In the genomic region with DNA sequence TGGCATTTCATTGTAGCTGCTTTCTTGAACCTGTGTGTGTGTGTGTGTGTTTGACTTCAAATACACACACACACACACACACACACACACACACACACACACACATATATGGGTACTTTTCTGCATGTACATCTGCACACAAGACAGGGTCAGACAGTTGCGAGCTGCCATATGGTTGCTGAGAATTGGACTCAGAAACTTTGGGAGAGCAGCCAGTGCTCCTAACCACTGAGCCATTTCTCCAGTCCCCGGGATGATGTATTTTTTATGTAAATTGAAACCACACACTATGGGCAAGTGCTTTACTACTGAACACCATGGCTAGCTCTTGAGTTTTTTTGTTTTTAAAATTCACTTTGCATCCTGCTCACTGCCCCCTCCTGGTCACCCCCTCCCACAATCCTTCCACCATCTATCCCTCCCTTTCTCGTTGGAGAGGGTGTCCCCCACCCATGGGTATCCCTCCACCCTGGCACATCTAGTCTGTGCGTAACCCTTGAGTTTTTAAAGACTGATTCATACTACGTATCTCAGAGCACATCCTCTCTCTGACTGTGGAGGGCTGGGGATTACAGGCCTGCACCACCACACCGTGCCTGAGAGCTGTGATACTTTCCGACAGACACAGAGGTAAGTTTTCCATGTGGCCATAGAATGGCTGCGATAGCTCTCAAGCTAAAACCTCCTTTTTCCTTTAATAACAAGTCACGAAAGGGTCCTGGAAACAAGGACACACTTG, we compare ENCODE assay signal across 10 mouse cellular contexts.
DNase-seq lines count a peak whose midpoint lies in the region; ATAC-seq lines count a peak whose summit lies in the region.
"Had no signal": no experiment of that assay in that cellular context is flagged by ENCODE, and none has a peak within 500 bp of the region (broad histone marks: within the 10 kb centered on the region; RNA-seq: fewer than 3 reads in every experiment).

No protein-coding gene starts in this region.

- H3K4me1 ChIP-seq in hindbrain, embryonic 13.5 days (replicated peaks) = peaks cover 52% of the 10 kb centered on the region
- H3K4me1 ChIP-seq in hindbrain, embryonic 11.5 days (replicated peaks; ENCODE audit: control insufficient read depth, insufficient read depth, low read length) = no peaks in the 10 kb centered on the region
- H3K4me1 ChIP-seq in forebrain, embryonic 16.5 days (replicated peaks; ENCODE audit: control insufficient read depth, insufficient read depth, low read length) = peaks cover 45% of the 10 kb centered on the region
- peaks cover 28% of the 10 kb centered on the region for H3K4me1 ChIP-seq in midbrain, embryonic 15.5 days

- WGBS in hindbrain, embryonic 13.5 days = 62% methylated on average over 9 of the region's 9 CpGs
- WGBS in hindbrain, embryonic 11.5 days = 83% methylated on average over 9 of the region's 9 CpGs
- WGBS in forebrain, embryonic 16.5 days = 54% methylated on average over 9 of the region's 9 CpGs
- 64% methylated on average over 9 of the region's 9 CpGs for WGBS in midbrain, embryonic 15.5 days

- no peak overlapping the region for H3K4me2 ChIP-seq in hindbrain, embryonic 13.5 days
- H3K4me2 ChIP-seq in hindbrain, embryonic 11.5 days (replicated peaks; ENCODE audit: low read depth, low read length) = no peak overlapping the region
- H3K4me2 ChIP-seq in forebrain, embryonic 16.5 days (ENCODE audit: low read length) = no peak overlapping the region
- H3K4me2 ChIP-seq in midbrain, embryonic 15.5 days = no peak overlapping the region
- H3K4me2 ChIP-seq: heart, embryonic 11.5 days had no signal

- no peaks in the 10 kb centered on the region for H3K9me3 ChIP-seq in hindbrain, embryonic 13.5 days
- no peaks in the 10 kb centered on the region for H3K9me3 ChIP-seq in hindbrain, embryonic 11.5 days (ENCODE audit: control insufficient read depth, low read length)
- H3K9me3 ChIP-seq in forebrain, embryonic 16.5 days (ENCODE audit: control insufficient read depth, low read length) = no peaks in the 10 kb centered on the region
- no peaks in the 10 kb centered on the region for H3K9me3 ChIP-seq in midbrain, embryonic 15.5 days

- H3K27me3 ChIP-seq in hindbrain, embryonic 13.5 days = no peaks in the 10 kb centered on the region
- H3K27me3 ChIP-seq in hindbrain, embryonic 11.5 days (ENCODE audit: control insufficient read depth, insufficient read depth, low read length) = no peaks in the 10 kb centered on the region
- H3K27me3 ChIP-seq in forebrain, embryonic 16.5 days (replicated peaks; ENCODE audit: control insufficient read depth, insufficient read depth, low read length) = no peaks in the 10 kb centered on the region
- no peaks in the 10 kb centered on the region for H3K27me3 ChIP-seq in midbrain, embryonic 15.5 days (replicated peaks)

- no peaks in the 10 kb centered on the region for H3K36me3 ChIP-seq in hindbrain, embryonic 13.5 days
- no peaks in the 10 kb centered on the region for H3K36me3 ChIP-seq in hindbrain, embryonic 11.5 days (ENCODE audit: control insufficient read depth, insufficient read depth, low read length)
- H3K36me3 ChIP-seq in forebrain, embryonic 16.5 days (ENCODE audit: control insufficient read depth, insufficient read depth) = no peaks in the 10 kb centered on the region
- H3K36me3 ChIP-seq in midbrain, embryonic 15.5 days (replicated peaks) = no peaks in the 10 kb centered on the region

- DNase-seq in hindbrain, embryonic 11.5 days (ENCODE audit: low spot score) = no peak
- DNase-seq in brain, adult 2 months (ENCODE audit: low read depth, low spot score) = peak; percentile 57
- no peak for DNase-seq in adrenal gland, postnatal 36 days
- no peak for DNase-seq in right cerebral cortex, adult 18-20 months
- no peak for DNase-seq in retina, postnatal 1 day
- DNase-seq: thymus, adult 2 months had no signal

- peak; percentile 72 for ATAC-seq in hindbrain, embryonic 13.5 days (ENCODE audit: low FRiP score)
- no peak for ATAC-seq in hindbrain, embryonic 11.5 days (ENCODE audit: low FRiP score)
- peak; percentile 28 for ATAC-seq in forebrain, embryonic 16.5 days
- peak; percentile 37; the same call in 1 of the 2 replicates for ATAC-seq in midbrain, embryonic 15.5 days (replicated peaks)

- H3K4me3 ChIP-seq in hindbrain, embryonic 13.5 days = no peak overlapping the region
- H3K4me3 ChIP-seq in hindbrain, embryonic 11.5 days (ENCODE audit: low read depth, low read length) = no peak overlapping the region
- H3K4me3 ChIP-seq in forebrain, embryonic 16.5 days (replicated peaks; ENCODE audit: low read length) = no peak overlapping the region
- H3K4me3 ChIP-seq in midbrain, embryonic 15.5 days = no peak overlapping the region

- peak overlapping the region; percentile 86 for H3K27ac ChIP-seq in hindbrain, embryonic 13.5 days
- no peak overlapping the region for H3K27ac ChIP-seq in hindbrain, embryonic 11.5 days (ENCODE audit: low read depth, low read length)
- H3K27ac ChIP-seq in forebrain, embryonic 16.5 days (ENCODE audit: low read length) = peak overlapping the region; percentile 68
- peak overlapping the region; percentile 48 for H3K27ac ChIP-seq in midbrain, embryonic 15.5 days

- H3K9ac ChIP-seq in hindbrain, embryonic 13.5 days = no peak overlapping the region
- no peak overlapping the region for H3K9ac ChIP-seq in hindbrain, embryonic 11.5 days (ENCODE audit: low read depth, low read length)
- H3K9ac ChIP-seq in forebrain, embryonic 16.5 days (replicated peaks; ENCODE audit: low read depth, low read length) = no peak overlapping the region
- no peak overlapping the region for H3K9ac ChIP-seq in midbrain, embryonic 15.5 days
